Mouse (Mus musculus) embryonic facial prominence, embryonic 13.5 days (tissue): ENCODE measurements around the gene P2ry14. TPM values are rescaled to one million over a fixed set of nuclear protein-coding genes. Genes with fewer than 3 reads are reported as not detected.
"Not testable (repeated sequence)": the region's sequence is repeated elsewhere in the genome, so short reads cannot be mapped to it uniquely, and the experiment has no call there.

Experiments used
- ATAC-seq: fragments of 200-750 bp; cut with Nextera tagmentation; 2 replicates; pipeline ENCODE4 v1.8.0; 2017; ENCODE audit warnings: low read depth; ENCODE audit not compliant: insufficient number of reproducible peaks, insufficient read depth, low FRiP score, low TSS enrichment
- H3K27ac ChIP-seq: fragments of 300-500 bp; sonication (generic); 2 replicates; pipeline ENCODE4 v1.5.1; 2015; ENCODE audit warnings: moderate library complexity, mild to moderate bottlenecking, inconsistent platforms
- H3K27me3 ChIP-seq: fragments of 300-500 bp; sonication (generic); 2 replicates; pipeline ENCODE4 v1.6.1; 2015; ENCODE audit warnings: mild to moderate bottlenecking, inconsistent platforms
- H3K36me3 ChIP-seq: fragments of 300-500 bp; sonication (generic); 2 replicates; pipeline ENCODE4 v1.6.1; 2015; ENCODE audit warnings: mild to moderate bottlenecking, inconsistent platforms
- H3K4me1 ChIP-seq: fragments of 300-500 bp; sonication (generic); 2 replicates; pipeline ENCODE4 v1.6.1; 2015; ENCODE audit warnings: inconsistent platforms
- H3K4me2 ChIP-seq: fragments of 300-500 bp; sonication (generic); 2 replicates; pipeline ENCODE4 v1.6.1; 2015; ENCODE audit warnings: moderate library complexity, mild to moderate bottlenecking, inconsistent platforms
- H3K4me3 ChIP-seq: fragments of 300-500 bp; sonication (generic); 2 replicates; pipeline ENCODE4 v1.5.1; 2015; ENCODE audit warnings: mild to moderate bottlenecking, inconsistent platforms
- H3K9ac ChIP-seq: fragments of 300-500 bp; sonication (generic); 2 replicates; pipeline ENCODE4 v1.6.1; 2015; ENCODE audit warnings: mild to moderate bottlenecking, inconsistent platforms
- H3K9me3 ChIP-seq: fragments of 300-500 bp; sonication (generic); 2 replicates; pipeline ENCODE4 v1.6.1; 2016; ENCODE audit warnings: inconsistent platforms
- WGBS: fragments of 180-500 bp; shearing (Covaris S2); methylation state at CpG from one replicate; pipeline ENCODE4 v1.1.7; 2015; ENCODE audit warnings: mixed read lengths; 5-methylcytosine and 5-hydroxymethylcytosine counted together
- polyA plus RNA-seq: library from polyadenylated mRNA; unstranded; fragments of >200 nt; fragmentation: Nextera tagmentation; extraction: Ambion mirVana; gene quantifications from 2 replicates; pipeline ENCODE4 v1.2.1, GENCODE M21; 2015

P2ry14 gene
- polyA plus RNA-seq, 1 experiment from 2014 or later, result 2.1 TPM

DNA sequence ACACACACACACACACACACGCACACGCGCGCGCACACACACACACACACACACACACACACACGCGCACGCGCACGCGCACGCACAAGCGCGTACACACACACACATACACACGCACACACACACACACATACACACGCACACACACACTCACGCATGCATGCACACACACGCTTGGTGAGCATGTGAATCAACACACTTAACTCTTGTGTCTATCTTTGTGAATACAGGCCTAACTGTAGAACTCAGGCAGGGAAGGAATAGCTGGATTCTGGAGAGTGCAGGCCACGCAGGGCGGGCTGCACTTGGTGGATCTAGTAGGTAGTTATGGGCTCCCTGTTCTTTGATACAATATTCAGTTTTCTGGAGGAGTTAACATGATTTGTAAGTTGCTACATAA is 24.7 kb downstream of the P2ry14 start:
- WGBS, result 85% methylated on average over 20 of the region's 20 CpGs
- Histone ChIP-seq H3K9me3 (no peaks in the 10 kb centered on the region), H3K4me3 (no peak overlapping the region), H3K4me2 (no peak overlapping the region), H3K27ac (no peak overlapping the region), H3K27me3 (no peaks in the 10 kb centered on the region), H3K9ac (no peak overlapping the region), H3K4me1 (peaks cover 22% of the 10 kb centered on the region), H3K36me3 (no peaks in the 10 kb centered on the region)
- ATAC-seq, result no peak

DNA sequence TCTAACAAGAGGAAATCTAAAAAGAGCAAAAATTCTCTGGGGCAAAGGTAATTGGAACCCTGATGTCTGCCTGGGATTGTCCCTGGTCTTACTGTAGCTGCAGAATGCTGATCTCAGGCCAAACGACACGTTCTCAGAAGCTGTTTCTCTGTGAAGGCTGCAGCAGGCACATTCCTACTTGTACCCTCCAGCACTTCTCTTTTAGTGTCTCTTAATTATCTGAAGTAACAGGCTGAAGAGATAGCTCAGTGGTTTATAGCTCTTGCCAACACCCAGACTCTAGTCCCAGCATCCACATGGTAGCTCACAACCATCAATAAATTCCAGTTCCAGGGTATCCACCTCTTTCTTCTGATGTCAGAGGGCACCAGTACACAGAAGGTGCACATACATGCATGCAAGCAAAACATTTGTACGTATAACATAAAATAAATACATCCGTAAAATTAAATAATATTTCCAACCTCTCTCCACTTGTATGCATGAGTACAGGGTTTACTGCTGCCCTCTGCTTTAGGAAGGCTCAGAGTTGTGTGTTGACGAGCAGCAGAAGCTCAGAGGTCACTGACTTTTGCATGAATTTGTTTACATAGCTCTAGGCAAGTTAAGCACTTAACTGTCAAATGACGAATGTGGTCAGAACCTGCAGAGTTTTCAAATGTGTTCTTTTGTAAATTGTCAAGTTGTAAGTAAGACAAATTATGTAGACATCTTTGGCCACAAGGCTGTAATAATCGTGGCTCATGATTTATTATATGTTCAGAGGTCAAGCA is 27.4 kb downstream of the P2ry14 start:
- Histone ChIP-seq H3K36me3 (no peaks in the 10 kb centered on the region), H3K9ac (no peak overlapping the region), H3K27ac (no peak overlapping the region), H3K4me1 (peaks cover 26% of the 10 kb centered on the region), H3K4me3 (no peak overlapping the region), H3K4me2 (no peak overlapping the region), H3K27me3 (no peaks in the 10 kb centered on the region), H3K9me3 (no peaks in the 10 kb centered on the region)
- WGBS, result 55% methylated on average over 7 of the region's 7 CpGs
- ATAC-seq, result no peak

DNA sequence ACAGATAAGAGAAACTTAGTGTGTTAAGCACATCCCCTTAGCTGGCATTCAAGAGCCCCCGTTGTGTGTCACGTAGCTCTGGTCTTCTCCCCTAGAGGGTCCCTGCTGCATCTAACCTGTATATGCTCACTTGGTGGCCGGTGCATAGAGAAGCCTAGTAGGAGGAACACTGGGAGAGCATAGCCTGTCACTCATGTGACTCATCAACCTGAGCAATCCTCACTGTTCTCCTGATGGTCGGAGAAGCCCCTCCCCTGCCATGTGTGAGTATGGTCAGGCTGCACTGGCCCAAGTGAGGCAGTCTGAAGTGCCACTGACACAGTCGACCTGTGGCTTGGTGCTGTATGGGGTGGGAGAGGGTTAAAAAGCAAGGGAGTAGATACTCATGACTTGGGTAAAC is 28.4 kb downstream of the P2ry14 start:
- Histone ChIP-seq H3K4me1 (peaks cover 22% of the 10 kb centered on the region; the same call in 1 of the 2 replicates), H3K4me2 (no peak overlapping the region), H3K27ac (no peak overlapping the region), H3K9ac (no peak overlapping the region), H3K9me3 (no peaks in the 10 kb centered on the region), H3K4me3 (no peak overlapping the region), H3K36me3 (no peaks in the 10 kb centered on the region), H3K27me3 (no peaks in the 10 kb centered on the region)
- ATAC-seq, result no peak
- WGBS, result 69% methylated on average over 5 of the region's 5 CpGs

DNA sequence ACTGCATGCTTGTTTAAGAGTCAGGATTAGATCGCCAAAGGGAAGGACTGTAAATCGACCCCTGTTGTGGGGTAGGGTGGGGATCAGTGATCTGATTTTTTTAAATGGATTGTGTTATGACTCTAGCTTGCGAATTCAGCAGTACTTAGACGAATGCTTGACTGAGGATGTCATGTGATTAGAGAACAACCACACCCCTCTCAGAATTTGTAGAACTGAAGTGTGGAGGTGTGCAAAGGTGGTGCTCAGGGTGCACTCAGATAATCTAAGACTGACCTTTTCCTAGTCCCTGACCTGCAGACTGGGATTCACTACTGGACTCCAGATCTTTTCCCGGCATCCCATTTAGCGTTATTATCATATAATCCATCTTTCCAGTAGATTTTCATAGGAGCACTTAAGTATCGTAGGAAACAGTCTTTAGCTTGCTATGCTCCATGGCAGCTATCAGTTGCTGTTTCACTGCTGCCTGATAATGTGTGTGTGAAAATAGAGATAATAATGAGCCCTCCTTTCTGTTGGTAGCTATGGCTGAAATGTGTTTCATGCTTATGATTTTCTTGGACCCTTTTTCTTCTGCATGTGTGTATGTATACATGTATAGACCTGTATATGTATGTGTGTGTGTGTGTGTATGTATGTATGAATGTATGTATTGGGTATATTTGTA is 31.5 kb downstream of the P2ry14 start:
- Histone ChIP-seq H3K4me1 (peaks cover 22% of the 10 kb centered on the region; the same call in 1 of the 2 replicates), H3K9me3 (no peaks in the 10 kb centered on the region), H3K27me3 (no peaks in the 10 kb centered on the region), H3K4me3 (no peak overlapping the region), H3K4me2 (no peak overlapping the region), H3K27ac (peak overlapping the region; percentile 48; the same call in 1 of the 2 replicates), H3K36me3 (no peaks in the 10 kb centered on the region), H3K9ac (no peak overlapping the region)
- no peak for ATAC-seq
- 52% methylated on average over 7 of the region's 7 CpGs for WGBS

DNA sequence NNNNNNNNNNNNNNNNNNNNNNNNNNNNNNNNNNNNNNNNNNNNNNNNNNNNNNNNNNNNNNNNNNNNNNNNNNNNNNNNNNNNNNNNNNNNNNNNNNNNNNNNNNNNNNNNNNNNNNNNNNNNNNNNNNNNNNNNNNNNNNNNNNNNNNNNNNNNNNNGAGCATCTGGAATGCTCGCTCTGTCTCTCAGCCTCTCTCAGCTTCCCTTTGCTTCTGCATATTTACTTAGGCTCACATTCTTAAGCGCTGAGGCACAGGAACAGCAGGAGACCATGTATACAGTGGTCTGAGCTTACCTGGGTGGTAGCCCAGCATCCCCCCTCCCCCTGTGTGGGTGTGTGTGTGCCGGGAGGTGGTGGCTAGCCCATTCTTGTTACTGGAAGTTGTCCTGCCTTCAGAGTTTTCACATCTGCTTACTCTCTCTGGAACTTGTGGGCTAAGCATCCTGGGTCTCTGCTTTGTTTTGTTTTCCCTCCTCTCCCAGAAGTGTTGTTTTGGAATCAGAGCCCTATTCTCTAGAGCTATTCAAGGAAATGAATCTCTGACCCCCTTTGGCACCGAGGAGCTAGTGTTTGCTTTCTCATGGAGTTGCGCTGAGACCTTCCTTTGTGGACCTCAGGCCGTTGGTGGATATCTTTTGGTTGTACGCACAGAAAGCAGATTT is 32.2 kb downstream of the P2ry14 start:
- WGBS, result 24% methylated on average over 7 of the region's 7 CpGs
- no peaks in the 10 kb centered on the region for H3K36me3 ChIP-seq
- no peak overlapping the region for H3K9ac ChIP-seq
- H3K4me3 ChIP-seq, result no peak overlapping the region
- H3K4me1 ChIP-seq, result peaks cover 22% of the 10 kb centered on the region; the same call in 1 of the 2 replicates
- ATAC-seq, result no peak
- H3K27ac ChIP-seq, result peak overlapping the region; percentile 48
- H3K9me3 ChIP-seq, result no peaks in the 10 kb centered on the region
- H3K4me2 ChIP-seq, result no peak overlapping the region
- no peaks in the 10 kb centered on the region for H3K27me3 ChIP-seq

DNA sequence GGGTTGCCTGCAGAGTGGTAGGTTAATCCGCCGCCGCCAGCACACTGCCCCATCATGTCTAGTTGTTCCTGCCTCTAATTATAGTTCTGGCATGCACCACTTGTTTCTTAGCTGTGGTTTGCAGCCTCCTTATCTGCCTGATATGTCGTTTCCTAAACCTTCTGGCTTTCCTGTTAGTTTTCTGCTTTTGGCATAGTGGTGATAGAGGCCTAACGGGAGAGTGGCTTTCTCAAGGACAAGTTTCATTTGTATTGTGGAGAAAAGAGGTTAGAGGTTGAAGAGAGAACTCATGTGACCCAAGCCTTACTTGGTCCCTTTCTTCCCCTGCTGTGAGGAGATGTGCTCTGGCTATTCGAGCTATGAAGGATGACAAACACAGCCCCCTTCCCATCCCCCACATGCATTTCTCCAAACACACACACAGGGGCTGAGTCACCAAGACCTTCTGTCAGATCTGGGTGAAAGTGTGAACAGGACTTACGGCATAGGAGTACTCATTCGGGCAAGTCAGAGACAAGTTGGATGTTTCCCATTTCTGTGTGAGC is 39.4 kb downstream of the P2ry14 start:
- Histone ChIP-seq H3K4me3 (no peak overlapping the region), H3K27ac (no peak overlapping the region), H3K27me3 (no peaks in the 10 kb centered on the region), H3K9ac (no peak overlapping the region), H3K4me1 (no peaks in the 10 kb centered on the region), H3K9me3 (no peaks in the 10 kb centered on the region), H3K36me3 (no peaks in the 10 kb centered on the region; the same call in 1 of the 2 replicates), H3K4me2 (no peak overlapping the region)
- no peak for ATAC-seq
- WGBS, result 70% methylated on average over 8 of the region's 8 CpGs

DNA sequence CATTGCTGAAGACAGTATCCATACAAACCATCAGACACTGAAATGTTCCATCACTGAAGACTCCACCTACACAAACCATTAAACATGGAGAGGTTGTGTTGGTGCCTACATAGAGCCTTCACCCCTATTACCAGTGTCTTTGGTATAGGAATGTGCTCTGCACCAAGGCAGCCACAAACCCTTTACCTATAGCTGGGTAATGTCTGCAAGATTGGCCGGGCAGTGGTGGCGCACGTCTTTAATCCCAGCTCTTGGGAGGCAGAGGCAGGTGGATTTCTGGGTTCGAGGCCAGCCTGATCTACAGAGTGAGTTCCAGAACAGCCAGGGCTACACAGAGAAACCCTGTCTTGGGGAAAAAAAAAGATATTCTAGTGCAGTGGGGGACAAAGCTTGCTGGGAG is 40.1 kb downstream of the P2ry14 start:
- not testable (repeated sequence) for H3K4me3 ChIP-seq, H3K27me3 ChIP-seq, H3K36me3 ChIP-seq, ATAC-seq, H3K9me3 ChIP-seq, H3K9ac ChIP-seq, H3K27ac ChIP-seq, H3K4me1 ChIP-seq, H3K4me2 ChIP-seq
- 95% methylated on average over 4 of the region's 4 CpGs for WGBS

DNA sequence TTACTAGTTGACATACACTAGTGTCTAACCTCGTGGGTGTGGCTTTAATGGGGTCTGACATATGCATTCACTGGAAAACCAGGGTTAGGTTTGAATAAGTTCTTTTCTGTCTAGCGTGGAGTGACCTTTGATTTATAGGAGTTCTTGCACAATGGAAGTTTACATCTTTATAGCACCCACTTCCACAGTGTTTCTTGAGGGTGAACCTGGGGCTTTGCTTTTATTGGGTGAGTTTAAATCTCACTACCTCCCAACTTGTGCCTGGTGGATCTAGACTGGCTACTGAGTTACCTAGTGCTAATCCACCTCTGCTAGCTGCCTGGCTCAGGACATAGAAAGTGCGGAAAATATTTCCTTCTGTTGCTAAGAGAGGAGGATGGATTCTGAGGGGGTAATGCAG is 41.5 kb downstream of the P2ry14 start:
- Histone ChIP-seq H3K4me1 (no peaks in the 10 kb centered on the region), H3K4me2 (no peak overlapping the region), H3K4me3 (no peak overlapping the region), H3K9ac (no peak overlapping the region), H3K9me3 (no peaks in the 10 kb centered on the region), H3K27ac (no peak overlapping the region), H3K36me3 (no peaks in the 10 kb centered on the region; the same call in 1 of the 2 replicates), H3K27me3 (no peaks in the 10 kb centered on the region)
- no peak for ATAC-seq
- 81% methylated on average over 3 of the region's 3 CpGs for WGBS

- not testable (repeated sequence) for H3K27ac ChIP-seq, H3K4me2 ChIP-seq, H3K4me3 ChIP-seq, H3K4me1 ChIP-seq, H3K9me3 ChIP-seq, H3K9ac ChIP-seq, H3K27me3 ChIP-seq, H3K36me3 ChIP-seq, ATAC-seq
- 93% methylated on average over 3 of the region's 3 CpGs for WGBS
Measured at GRCm38 (mm10) chr3:59109834-59110233, 43.6 kb downstream of the P2ry14 start.

DNA sequence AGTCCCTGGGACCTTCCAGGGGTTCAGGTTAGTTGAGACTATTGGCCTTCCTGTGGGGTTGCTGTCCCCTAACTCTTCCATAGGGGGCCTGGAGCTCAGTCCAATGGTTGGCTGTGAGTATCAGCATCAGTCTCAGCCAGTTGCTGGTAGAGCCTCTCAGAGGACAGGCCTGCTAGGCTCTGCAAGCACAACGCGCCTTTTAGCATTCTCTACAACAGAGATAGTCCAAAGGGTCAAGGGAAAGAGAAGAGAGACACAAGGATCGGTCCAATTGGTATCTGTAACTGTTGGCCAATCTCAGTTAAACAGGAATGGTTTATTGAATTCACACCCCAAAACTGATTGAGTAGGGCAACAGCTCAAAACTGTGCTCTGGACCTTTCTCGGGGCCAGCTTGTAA is 46.0 kb downstream of the P2ry14 start:
- Histone ChIP-seq H3K36me3 (no peaks in the 10 kb centered on the region), H3K4me1 (no peaks in the 10 kb centered on the region), H3K27ac (no peak overlapping the region), H3K9me3 (no peaks in the 10 kb centered on the region), H3K27me3 (no peaks in the 10 kb centered on the region), H3K4me2 (no peak overlapping the region), H3K4me3 (no peak overlapping the region), H3K9ac (no peak overlapping the region)
- WGBS, result 96% methylated on average over 4 of the region's 4 CpGs
- ATAC-seq, result no peak

DNA sequence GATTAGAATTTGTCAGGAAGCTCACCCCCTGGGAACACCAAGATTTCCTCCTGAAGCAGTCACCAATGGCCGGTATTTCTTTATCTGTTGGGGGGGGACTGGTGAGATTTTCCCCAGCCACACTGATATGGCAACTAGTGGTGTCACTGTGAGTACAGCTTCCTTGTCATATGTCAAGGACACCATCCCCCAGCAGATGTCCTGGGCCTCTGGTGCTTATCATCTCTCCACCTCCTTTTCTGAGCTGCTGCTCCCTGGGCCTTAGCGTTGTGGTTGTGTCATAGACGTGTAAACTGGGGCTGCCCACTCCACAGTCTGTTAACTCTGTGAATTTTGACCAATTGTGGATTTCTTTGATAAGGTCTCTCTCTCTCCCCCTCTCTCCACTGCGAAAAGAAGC is 49.0 kb downstream of the P2ry14 start:
- peaks cover 4% of the 10 kb centered on the region; the same call in 1 of the 2 replicates for H3K4me1 ChIP-seq
- no peak overlapping the region for H3K27ac ChIP-seq
- no peaks in the 10 kb centered on the region for H3K9me3 ChIP-seq
- H3K4me2 ChIP-seq, result no peak overlapping the region
- ATAC-seq, result no peak
- H3K4me3 ChIP-seq, result no peak overlapping the region
- no peaks in the 10 kb centered on the region for H3K36me3 ChIP-seq
- H3K9ac ChIP-seq, result no peak overlapping the region
- 85% methylated on average over 4 of the region's 4 CpGs for WGBS
- H3K27me3 ChIP-seq, result no peaks in the 10 kb centered on the region
